ENCODE assay signal across 14 mouse cellular contexts in the genomic region with DNA sequence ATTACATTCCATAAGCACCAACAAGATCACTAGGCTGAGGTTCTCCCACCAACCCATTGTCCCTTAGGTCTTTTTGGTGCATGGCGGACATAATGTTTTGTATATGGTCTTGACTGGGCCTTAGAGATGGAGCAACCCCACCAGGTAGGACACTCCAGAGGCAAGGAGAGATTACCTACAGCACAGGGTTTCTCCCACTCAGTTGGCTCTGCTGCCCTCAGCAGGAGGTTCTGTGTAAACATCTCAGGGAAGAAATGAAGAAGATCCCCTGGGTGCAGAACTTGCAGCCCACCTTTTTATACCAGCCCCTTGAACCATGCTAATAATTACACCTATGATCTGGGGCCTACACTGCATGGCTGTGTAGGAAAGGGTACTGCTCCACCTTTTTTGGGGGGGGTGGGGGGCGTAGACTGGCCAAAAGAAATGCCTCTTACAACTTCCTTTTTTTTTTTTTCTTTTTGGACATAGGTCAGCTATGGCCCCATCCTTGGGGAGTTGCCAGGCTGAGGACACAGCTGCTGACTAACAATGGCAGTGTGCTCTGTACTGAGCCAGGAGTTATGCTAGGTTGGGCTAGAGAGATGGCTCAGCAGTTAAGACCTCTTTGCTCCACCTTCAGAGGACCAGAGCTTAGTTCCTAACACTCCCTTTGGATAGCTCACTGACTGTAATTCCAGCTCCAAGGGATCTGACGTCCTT. TPM values are rescaled to one million over a fixed set of nuclear protein-coding genes. Genes with fewer than 3 reads are reported as not detected.
DNase-seq lines count a peak whose midpoint lies in the region; ATAC-seq and TF ChIP-seq lines count a peak whose summit lies in the region.
"Had no signal": no experiment of that assay in that cellular context is flagged by ENCODE, and none has a peak within 500 bp of the region (broad histone marks: within the 10 kb centered on the region; RNA-seq: fewer than 3 reads in every experiment).

No protein-coding gene starts in this region.

- H3K27me3 ChIP-seq in MEL (ENCODE audit: control insufficient read depth in 1 of 2, insufficient read depth in 2 of 2, low read length in 2 of 2) = no peaks in the 10 kb centered on the region
- no peaks in the 10 kb centered on the region for H3K27me3 ChIP-seq in intestine, postnatal 0 days (replicated peaks; ENCODE audit: control insufficient read depth, insufficient read depth, low read length)
- H3K27me3 ChIP-seq: forebrain, embryonic 12.5 days had no signal

- no peak overlapping the region for H3K4me2 ChIP-seq in intestine, postnatal 0 days (replicated peaks; ENCODE audit: low read depth)
- H3K4me2 ChIP-seq: forebrain, embryonic 12.5 days had no signal

- peaks cover 0 to 9% of the 10 kb centered on the region in 2 experiments; a peak in 1 of 4 replicates for H3K36me3 ChIP-seq in MEL (ENCODE audit: control insufficient read depth in 1 of 2, insufficient read depth in 2 of 2, low read length in 2 of 2)
- H3K36me3 ChIP-seq in intestine, postnatal 0 days (ENCODE audit: control insufficient read depth, insufficient read depth) = no peaks in the 10 kb centered on the region
- H3K36me3 ChIP-seq: forebrain, embryonic 12.5 days; hindbrain, embryonic 10.5 days had no signal

- no peaks in the 10 kb centered on the region for H3K79me2 ChIP-seq in MEL (ENCODE audit: control insufficient read depth, insufficient read depth, low read length, poor library complexity)

- peak; percentile 1; the same call in 1 of the 2 replicates for TF ChIP-seq RAD21 in MEL (IDR thresholded peaks at IDR 0.05; ENCODE audit: low read depth, low read length)

- no peak for ATAC-seq in intestine, postnatal 0 days

- peak; percentile 63 for DNase-seq in adrenal gland, adult 2 months
- no peak for DNase-seq in adrenal gland, postnatal 4 days (ENCODE audit: low spot score in 2 of 2)
- peak; percentile 40 for DNase-seq in kidney, postnatal 14 days
- no peak for DNase-seq in kidney, adult 8-10 months
- DNase-seq in MEL (ENCODE audit: low read depth, low spot score) = no peak
- no peak for DNase-seq in cerebellum, adult 18-20 months
- DNase-seq in right cerebral cortex, postnatal 14 days = no peak
- DNase-seq: B cell, adult 2 months; cerebellum, postnatal 36 days; layer of hippocampus, adult 9-11 months; right cerebral cortex, adult 18-20 months had no signal

- 75% methylated on average over 3 of the region's 3 CpGs for WGBS in intestine, postnatal 0 days

- H3K9me3 ChIP-seq in MEL (replicated peaks; ENCODE audit: insufficient read depth, low read length) = no peaks in the 10 kb centered on the region
- no peaks in the 10 kb centered on the region for H3K9me3 ChIP-seq in intestine, postnatal 0 days (ENCODE audit: control insufficient read depth)
- H3K9me3 ChIP-seq: forebrain, embryonic 12.5 days; hindbrain, embryonic 10.5 days had no signal

- no peak overlapping the region for H3K4me3 ChIP-seq in MEL (ENCODE audit: control insufficient read depth in 1 of 2, insufficient read depth in 1 of 2, low read depth in 2 of 2, low read length in 2 of 2)
- no peak overlapping the region for H3K4me3 ChIP-seq in intestine, postnatal 0 days (ENCODE audit: low read depth, low read length)
- H3K4me3 ChIP-seq: forebrain, embryonic 12.5 days; hindbrain, embryonic 10.5 days had no signal

- no peak overlapping the region for H3K27ac ChIP-seq in MEL (ENCODE audit: control insufficient read depth, low read depth, low read length)
- no peak overlapping the region for H3K27ac ChIP-seq in intestine, postnatal 0 days (ENCODE audit: low read depth, low read length)
- H3K27ac ChIP-seq: forebrain, embryonic 12.5 days; hindbrain, embryonic 10.5 days had no signal

- TF ChIP-seq POLR2A in MEL (IDR thresholded peaks at IDR 0.05; ENCODE audit: control insufficient read depth in 1 of 2, insufficient read depth in 1 of 2, low read depth in 1 of 2, low read length in 2 of 2, poor library complexity in 1 of 2) = no peak

- peak in 1 of 3 experiments; percentile 15; a peak in 1 of 6 replicates for TF ChIP-seq CTCF in MEL (IDR thresholded peaks at IDR 0.05 in 2 of 3, conservative IDR thresholded peaks at IDR 0.05 in 1 of 3; ENCODE audit: control insufficient read depth in 1 of 3, insufficient read depth in 1 of 3, low read depth in 2 of 3, low read length in 3 of 3, poor library complexity in 1 of 3, severe bottlenecking in 1 of 3)
- TF ChIP-seq CTCF in intestine, postnatal 0 days (IDR thresholded peaks at IDR 0.05; ENCODE audit: low read depth) = peak; percentile 43

- H3K9ac ChIP-seq in MEL (ENCODE audit: control insufficient read depth, low read depth, low read length, poor library complexity, severe bottlenecking) = no peak overlapping the region
- H3K9ac ChIP-seq in intestine, postnatal 0 days (ENCODE audit: low read depth, low read length) = no peak overlapping the region
- H3K9ac ChIP-seq: forebrain, embryonic 12.5 days had no signal

- TF ChIP-seq EP300 in MEL (IDR thresholded peaks at IDR 0.05; ENCODE audit: low read depth in 1 of 2, low read length in 2 of 2) = no peak

- peaks cover 0 to 18% of the 10 kb centered on the region in 2 experiments; a peak in 3 of 4 replicates for H3K4me1 ChIP-seq in MEL (ENCODE audit: control insufficient read depth in 1 of 2, insufficient read depth in 2 of 2, low read length in 2 of 2)
- no peaks in the 10 kb centered on the region for H3K4me1 ChIP-seq in intestine, postnatal 0 days (replicated peaks; ENCODE audit: control insufficient read depth, insufficient read depth, low read length)
- H3K4me1 ChIP-seq: forebrain, embryonic 12.5 days had no signal

TF ChIP-seq in MEL, 35 proteins besides CTCF, POLR2A, EP300 and RAD21:
- TF ChIP-seq ZNF384 (IDR thresholded peaks at IDR 0.05; ENCODE audit: low read depth, low read length) = peak; percentile 58
- no peak for TF ChIP-seq USF1 (IDR thresholded peaks at IDR 0.05; ENCODE audit: low read depth, low read length)
- TF ChIP-seq MAZ (IDR thresholded peaks at IDR 0.05; ENCODE audit: low read depth, low read length) = no peak
- 0 out of 2 replicates have a peak, but pooled peaks have one; percentile 2 for TF ChIP-seq SMC3 (IDR thresholded peaks at IDR 0.05; ENCODE audit: low read depth, low read length)
- TF ChIP-seq ETS1 (IDR thresholded peaks at IDR 0.05; ENCODE audit: low read depth, low read length) = no peak
- no peak for TF ChIP-seq ZC3H11A (IDR thresholded peaks at IDR 0.05; ENCODE audit: low read depth, low read length)
- no peak for TF ChIP-seq ZKSCAN1 (IDR thresholded peaks at IDR 0.05; ENCODE audit: low read depth, low read length)
- no peak for TF ChIP-seq E2F4 (IDR thresholded peaks at IDR 0.05; ENCODE audit: borderline replicate concordance, low read depth, low read length)
- no peak for TF ChIP-seq UBTF (IDR thresholded peaks at IDR 0.05; ENCODE audit: borderline replicate concordance, insufficient read depth, low read depth, low read length)
- no peak for TF ChIP-seq RCOR1 (IDR thresholded peaks at IDR 0.05; ENCODE audit: low read depth, low read length)
- no peak for TF ChIP-seq USF2 (IDR thresholded peaks at IDR 0.05; ENCODE audit: borderline replicate concordance in 1 of 2, insufficient read depth in 1 of 2, low read depth in 1 of 2, low read length in 2 of 2)
- TF ChIP-seq POLR2AphosphoS5 (IDR thresholded peaks at IDR 0.05; ENCODE audit: borderline replicate concordance, low read depth, low read length) = no peak
- TF ChIP-seq ZMIZ1 (IDR thresholded peaks at IDR 0.05; ENCODE audit: low read depth, low read length) = no peak
- TF ChIP-seq MYC (IDR thresholded peaks at IDR 0.05; ENCODE audit: low read depth, low read length) = no peak

RNA-seq across cellular contexts. Expression of a gene that starts 12.8 kb away (rescaled TPM):
- total RNA-seq in adrenal gland, adult 2 months (2021) = 10 to 100 TPM in 1 of 2 experiments, 1 to 10 TPM in 1; 6.7 to 12.0 TPM
- 5.9 TPM in 2 replicates for polyA plus RNA-seq in adrenal gland, adult 2 months (2012; rRNA removed)
- 10 to 100 TPM; 31.6 to 31.7 TPM for total RNA-seq in adrenal gland, postnatal 4 days (2021)
- 0.12 and 0.13 TPM in 2 replicates for total RNA-seq in MEL (2012; rRNA removed)
- under 1 TPM in 1 of 2 experiments, not detected in 1; 0.33 TPM for polyA plus RNA-seq in MEL (2012; ENCODE audit: insufficient read depth in 1 of 2, insufficient read length in 2 of 2, low read depth in 1 of 2, low replicate concordance in 2 of 2, missing spikeins in 1 of 2)
- polyA plus RNA-seq in intestine, postnatal 0 days (2015; fragmentation: Nextera tagmentation; extraction: Ambion mirVana) = 1.2 and 1.5 TPM in 2 replicates

RNA-seq across cellular contexts. Expression of a gene that starts 17.1 kb away (rescaled TPM):
- 1 to 10 TPM; 5.1 to 6.4 TPM for total RNA-seq in adrenal gland, adult 2 months (2021)
- polyA plus RNA-seq in adrenal gland, adult 2 months (2012; rRNA removed) = 2.7 TPM in 2 replicates
- 1 to 10 TPM; 6.3 to 8.0 TPM for total RNA-seq in adrenal gland, postnatal 4 days (2021)
- total RNA-seq in MEL (2012; rRNA removed) = 5.0 and 5.3 TPM in 2 replicates
- polyA plus RNA-seq in MEL (2012; ENCODE audit: insufficient read depth in 1 of 2, insufficient read length in 2 of 2, low read depth in 1 of 2, low replicate concordance in 2 of 2, missing spikeins in 1 of 2) = 10 to 100 TPM; 10.2 to 22.8 TPM
- polyA plus RNA-seq in intestine, postnatal 0 days (2015; fragmentation: Nextera tagmentation; extraction: Ambion mirVana) = 1.6 and 1.7 TPM in 2 replicates

RNA-seq across cellular contexts. Expression of a gene that starts 52.7 kb away (rescaled TPM):
- under 1 TPM; 0.43 to 0.52 TPM for total RNA-seq in adrenal gland, adult 2 months (2021)
- 0.43 and 1.2 TPM in 2 replicates for polyA plus RNA-seq in adrenal gland, adult 2 months (2012; rRNA removed)
- total RNA-seq in adrenal gland, postnatal 4 days (2021) = under 1 TPM; 0.67 to 0.73 TPM
- 0.49 and 0.77 TPM in 2 replicates for total RNA-seq in MEL (2012; rRNA removed)
- polyA plus RNA-seq in MEL (2012; ENCODE audit: insufficient read depth in 1 of 2, insufficient read length in 2 of 2, low read depth in 1 of 2, low replicate concordance in 2 of 2, missing spikeins in 1 of 2) = under 1 TPM in 1 of 2 experiments, not detected in 1; 0.79 TPM
- polyA plus RNA-seq in intestine, postnatal 0 days (2015; fragmentation: Nextera tagmentation; extraction: Ambion mirVana) = 0.47 and 0.78 TPM in 2 replicates

Comparison
In these comparisons a context has a peak if more than half of its experiments do, and no peak if none do; other contexts are left out.
1. DNase-seq: peak in adrenal gland, adult 2 months (single experiment) and kidney, postnatal 14 days (single experiment); none in adrenal gland, postnatal 4 days (0 of 2), kidney, adult 8-10 months (0 of 2), MEL (single experiment), cerebellum, adult 18-20 months (0 of 2) and right cerebral cortex, postnatal 14 days (single experiment).